Mouse (Mus musculus) mammary gland, adult 2 months (tissue): ENCODE results near the gene Ak8. TPM values are rescaled to one million over a fixed set of nuclear protein-coding genes. Genes with fewer than 3 reads are reported as not detected.

Source experiments
- polyA plus RNA-seq: library from polyadenylated mRNA; depleted of rRNA; stranded (reverse); fragments of >200 nt; gene quantifications from 2 replicates; pipeline ENCODE4 v1.2.3, GENCODE M21; 2012; ENCODE audit warnings: low replicate concordance; rRNA removed

The Ak8 gene
- 0.73 and 1.3 TPM in 2 replicates for polyA plus RNA-seq

GRCm38 (mm10) chr2:28699361-28700335 is at the start of gene Ak8, which contains the start of gene Spaca9:
Gene Ak8 (plus strand): TSS chr2:28700164.
Gene Spaca9 (minus strand): TSS chr2:28699727.

GRCm38 (mm10) chr2:28840222-28840951 is 140.4 kb downstream of the Ak8 start, which contains the start of the genes Gtf3c4 and Ddx31:
Gene Gtf3c4 (minus strand): TSS chr2:28840360.
Gene Ddx31 (plus strand): TSS chr2:28840406.

Other genes with a start within 250 kb of the Ak8 start
- gene 1700007K13Rik, start 233.8 kb upstream of the Ak8 start, polyA plus RNA-seq = not detected in 2 replicates
- gene Mrps2, start 232.1 kb upstream of the Ak8 start, polyA plus RNA-seq = 38.9 and 62.1 TPM in 2 replicates
- 5.1 and 7.1 TPM in 2 replicates for gene Gbgt1, start 203.3 kb upstream of the Ak8 start, polyA plus RNA-seq
- gene Gm10134, start 194.1 kb upstream of the Ak8 start, polyA plus RNA-seq = 0.91 and 1.1 TPM in 2 replicates
- 98.0 and 131 TPM in 2 replicates for gene Ralgds, start 187.0 kb upstream of the Ak8 start, polyA plus RNA-seq
- gene Cel, start 136.8 kb upstream of the Ak8 start, polyA plus RNA-seq = 0.12 and 0.56 TPM in 2 replicates
- gene Gtf3c5, start 116.4 kb upstream of the Ak8 start, polyA plus RNA-seq = 16.5 and 25.6 TPM in 2 replicates
- gene Gfi1b, start 78.2 kb upstream of the Ak8 start, polyA plus RNA-seq = 1.9 and 2.4 TPM in 2 replicates
- 12.6 and 27.1 TPM in 2 replicates for gene Tsc1, start 58.9 kb upstream of the Ak8 start, polyA plus RNA-seq
- gene Spaca9, start 437 bp upstream of the Ak8 start, polyA plus RNA-seq = 1.6 and 2.7 TPM in 2 replicates
- 9.9 and 10.4 TPM in 2 replicates for gene Gtf3c4, start 140.2 kb downstream of the Ak8 start, polyA plus RNA-seq
- 4.4 and 4.9 TPM in 2 replicates for gene Ddx31, start 140.2 kb downstream of the Ak8 start, polyA plus RNA-seq
- 0.11 TPM in 1 of 2 replicates, not detected in the other for gene Barhl1, start 216.5 kb downstream of the Ak8 start, polyA plus RNA-seq